Mouse (Mus musculus) lung, embryonic 14.5 days (tissue): ENCODE results near the gene Isy1. TPM values are rescaled to one million over a fixed set of nuclear protein-coding genes. Genes with fewer than 3 reads are reported as not detected.

Source experiments
- ATAC-seq: fragments of 200-750 bp; cut with Nextera tagmentation; 2 replicates; pipeline ENCODE4 v1.8.0; 2017; ENCODE audit warnings: mild to moderate bottlenecking, moderate TSS enrichment, moderate library complexity; ENCODE audit not compliant: insufficient read depth
- DNase-seq: peaks from one replicate; pipeline ENCODE4 v3.0.0-alpha.2; 2015
- H3K27ac ChIP-seq: fragments of 300-500 bp; sonication (generic); 2 replicates; pipeline ENCODE4 v1.5.1; 2014; ENCODE audit warnings: low read depth, mild to moderate bottlenecking, moderate library complexity
- H3K27me3 ChIP-seq: fragments of 300-500 bp; sonication (generic); 2 replicates; pipeline ENCODE4 v1.6.1; 2014; ENCODE audit warnings: low read length, control low read depth; ENCODE audit not compliant: insufficient read depth
- H3K36me3 ChIP-seq: fragments of 300-500 bp; sonication (generic); 2 replicates; pipeline ENCODE4 v1.6.1; 2014; ENCODE audit warnings: control low read depth; ENCODE audit not compliant: insufficient read depth
- H3K4me1 ChIP-seq: fragments of 300-500 bp; sonication (generic); 2 replicates; pipeline ENCODE4 v1.6.1; 2014; ENCODE audit warnings: antibody characterized with exemption, control low read depth; ENCODE audit not compliant: insufficient read depth
- H3K4me2 ChIP-seq: fragments of 300-500 bp; sonication (generic); 2 replicates; pipeline ENCODE4 v1.6.1; 2014; ENCODE audit warnings: mild to moderate bottlenecking
- H3K4me3 ChIP-seq: fragments of 300-500 bp; sonication (generic); 2 replicates; pipeline ENCODE4 v1.5.1; 2014; ENCODE audit warnings: low read depth, low read length
- H3K9ac ChIP-seq: fragments of 300-500 bp; sonication (generic); 2 replicates; pipeline ENCODE4 v1.6.1; 2014
- H3K9me3 ChIP-seq: fragments of 300-500 bp; sonication (generic); 2 replicates; pipeline ENCODE4 v1.6.1; 2016; ENCODE audit warnings: low read depth, low read length, control low read depth
- CTCF ChIP-seq: IDR thresholded peaks from 2 replicates; pipeline ENCODE4 v1.5.1; 2016; ENCODE audit warnings: antibody characterized with exemption, low read depth
- WGBS: fragments of 180-500 bp; shearing (Covaris S2); extraction: QIAGEN DNeasy Blood & Tissue Kit; methylation state at CpG from one replicate; pipeline ENCODE4 v1.1.7; 2014; 5-methylcytosine and 5-hydroxymethylcytosine counted together
- polyA plus RNA-seq: library from polyadenylated mRNA; unstranded; fragments of >200 nt; fragmentation: Nextera tagmentation; extraction: Ambion mirVana; gene quantifications from 2 replicates; pipeline ENCODE4 v1.2.1, GENCODE M21; 2014

Isy1 gene
- polyA plus RNA-seq, 1 experiment from 2014 or later = 50.8 TPM

GRCm38 (mm10) chr6:87804886-87805285, 33.7 kb downstream of the Isy1 start:
- Histone ChIP-seq H3K4me3 (no peak overlapping the region), H3K36me3 (0 out of 2 replicates have a peak, but pooled peaks cover 11% of the 10 kb centered on the region), H3K27ac (no peak overlapping the region), H3K27me3 (no peaks in the 10 kb centered on the region), H3K4me2 (no peak overlapping the region), H3K9me3 (no peaks in the 10 kb centered on the region), H3K9ac (no peak overlapping the region), H3K4me1 (no peaks in the 10 kb centered on the region; the same call in 1 of the 2 replicates)
- TF ChIP-seq CTCF = no peak
- no peak for ATAC-seq
- 76% methylated on average over 7 of the region's 7 CpGs for WGBS
- no peak for DNase-seq

- no peak overlapping the region for H3K27ac ChIP-seq
- H3K9me3 ChIP-seq = no peaks in the 10 kb centered on the region
- H3K4me1 ChIP-seq = no peaks in the 10 kb centered on the region
- H3K27me3 ChIP-seq = no peaks in the 10 kb centered on the region
- no peak overlapping the region for H3K9ac ChIP-seq
- ATAC-seq (no peak), DNase-seq (no peak)
- no peak overlapping the region for H3K4me2 ChIP-seq
- 77% methylated on average over 1 of the region's 1 CpGs for WGBS
- 0 out of 2 replicates have a peak, but pooled peaks cover 11% of the 10 kb centered on the region for H3K36me3 ChIP-seq
- no peak for TF ChIP-seq CTCF
- no peak overlapping the region for H3K4me3 ChIP-seq
Observed at GRCm38 (mm10) chr6:87804036-87804435, 34.6 kb downstream of the Isy1 start.

GRCm38 (mm10) chr6:87802462-87802861, 36.1 kb downstream of the Isy1 start:
- Histone ChIP-seq H3K4me3 (no peak overlapping the region), H3K4me2 (no peak overlapping the region), H3K27me3 (no peaks in the 10 kb centered on the region), H3K9me3 (no peaks in the 10 kb centered on the region), H3K4me1 (no peaks in the 10 kb centered on the region), H3K36me3 (0 out of 2 replicates have a peak, but pooled peaks cover 11% of the 10 kb centered on the region), H3K9ac (no peak overlapping the region), H3K27ac (no peak overlapping the region)
- ATAC-seq = no peak
- WGBS = 78% methylated on average over 7 of the region's 7 CpGs
- TF ChIP-seq CTCF = no peak
- DNase-seq = no peak

DNA sequence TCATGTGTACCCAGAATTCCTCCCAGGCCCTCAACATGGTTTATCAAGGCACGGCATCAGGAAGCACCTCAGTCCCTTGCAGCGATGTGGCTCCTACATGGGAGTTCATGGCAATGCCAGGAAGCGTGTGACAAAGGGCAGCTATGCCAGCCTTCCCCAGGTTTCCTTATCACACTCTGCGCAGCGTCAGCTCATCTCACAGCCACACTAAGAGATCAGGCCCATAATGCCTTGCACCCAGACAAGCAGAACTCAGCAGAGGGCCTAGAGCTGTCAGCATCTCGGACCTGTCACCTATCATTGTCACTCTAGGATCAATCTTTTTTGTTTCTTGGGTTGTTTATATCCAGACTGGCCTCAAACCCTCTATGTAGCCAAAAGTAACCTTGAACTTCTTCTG, 39.0 kb downstream of the Isy1 start:
- TF ChIP-seq CTCF = no peak
- no peaks in the 10 kb centered on the region for H3K4me1 ChIP-seq
- WGBS = 82% methylated on average over 6 of the region's 6 CpGs
- ATAC-seq (no peak), DNase-seq (no peak)
- no peak overlapping the region for H3K4me2 ChIP-seq
- H3K4me3 ChIP-seq = no peak overlapping the region
- no peaks in the 10 kb centered on the region for H3K9me3 ChIP-seq
- H3K27ac ChIP-seq = no peak overlapping the region
- H3K9ac ChIP-seq = no peak overlapping the region
- 0 out of 2 replicates have a peak, but pooled peaks cover 5% of the 10 kb centered on the region for H3K36me3 ChIP-seq
- H3K27me3 ChIP-seq = no peaks in the 10 kb centered on the region

GRCm38 (mm10) chr6:87797321-87797720, 41.3 kb downstream of the Isy1 start:
- DNase-seq = no peak
- TF ChIP-seq CTCF = no peak
- no peak overlapping the region for H3K4me2 ChIP-seq
- no peaks in the 10 kb centered on the region for H3K27me3 ChIP-seq
- WGBS = 37% methylated on average over 2 of the region's 2 CpGs
- no peaks in the 10 kb centered on the region for H3K4me1 ChIP-seq
- no peak overlapping the region for H3K9ac ChIP-seq
- no peak overlapping the region for H3K27ac ChIP-seq
- no peak for ATAC-seq
- H3K9me3 ChIP-seq = no peaks in the 10 kb centered on the region
- peaks cover 17% of the 10 kb centered on the region for H3K36me3 ChIP-seq
- H3K4me3 ChIP-seq = no peak overlapping the region

DNA sequence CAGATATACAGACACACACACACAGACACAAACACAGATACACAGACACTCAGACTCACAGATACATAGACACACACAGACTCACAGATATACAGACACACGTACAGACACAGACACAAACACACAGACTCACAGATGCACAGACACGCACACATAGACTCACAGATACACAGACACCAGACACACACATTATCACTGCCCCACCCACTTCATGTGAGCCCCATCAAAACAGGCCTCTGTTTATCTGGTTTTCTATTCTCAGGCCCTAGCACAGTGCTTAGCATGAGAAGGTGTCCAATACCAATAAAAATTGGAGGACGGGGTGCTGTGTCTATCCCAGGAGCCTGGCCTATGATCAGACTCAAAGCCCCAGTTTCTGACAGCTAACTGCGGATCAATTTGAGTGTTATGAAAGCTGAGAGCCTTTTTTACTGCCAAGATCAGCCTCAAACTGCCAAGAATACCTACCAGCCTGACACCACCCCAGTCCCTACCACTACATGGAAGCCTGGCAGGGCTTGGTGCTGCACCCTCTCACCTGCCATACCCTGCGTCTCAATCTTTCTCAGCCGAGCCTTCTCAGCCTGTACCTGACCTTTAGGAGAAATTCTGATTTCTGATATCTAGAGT, 42.2 kb downstream of the Isy1 start:
- DNase-seq = no peak
- ATAC-seq = no peak
- WGBS = 84% methylated on average over 6 of the region's 6 CpGs

GRCm38 (mm10) chr6:87795385-87796150, 43.0 kb downstream of the Isy1 start:
- Histone ChIP-seq H3K27me3 (no peaks in the 10 kb centered on the region), H3K9ac (no peak overlapping the region), H3K27ac (no peak overlapping the region), H3K36me3 (peaks cover 24% of the 10 kb centered on the region), H3K4me3 (no peak overlapping the region), H3K4me1 (no peaks in the 10 kb centered on the region; the same call in 1 of the 2 replicates), H3K4me2 (no peak overlapping the region), H3K9me3 (no peaks in the 10 kb centered on the region)
- ATAC-seq (no peak), DNase-seq (no peak)
- 71% methylated on average over 6 of the region's 6 CpGs for WGBS
- TF ChIP-seq CTCF = no peak

More for the DNA sequence above, 42.2 kb downstream of the Isy1 start:
- Histone ChIP-seq H3K4me3 (no peak overlapping the region), H3K27ac (no peak overlapping the region), H3K4me2 (no peak overlapping the region), H3K36me3 (peaks cover 24% of the 10 kb centered on the region), H3K9ac (no peak overlapping the region), H3K27me3 (no peaks in the 10 kb centered on the region), H3K4me1 (no peaks in the 10 kb centered on the region), H3K9me3 (no peaks in the 10 kb centered on the region)
- TF ChIP-seq CTCF = no peak
